Mouse (Mus musculus): ENCODE results near the gene C87436.

Gene C87436

GRCm38 (mm10) chr6:86438272-86439118 lies at the start of gene C87436:
C87436 (plus strand) TSS chr6:86438374.
- DNase-seq (ENCODE audit: low read depth, low spot score) = peak; percentile 97

- no peak for DNase-seq (ENCODE audit: low read depth, low spot score)
Measured at GRCm38 (mm10) chr6:86388461-86388860, 49.7 kb upstream of the C87436 start.

DNA sequence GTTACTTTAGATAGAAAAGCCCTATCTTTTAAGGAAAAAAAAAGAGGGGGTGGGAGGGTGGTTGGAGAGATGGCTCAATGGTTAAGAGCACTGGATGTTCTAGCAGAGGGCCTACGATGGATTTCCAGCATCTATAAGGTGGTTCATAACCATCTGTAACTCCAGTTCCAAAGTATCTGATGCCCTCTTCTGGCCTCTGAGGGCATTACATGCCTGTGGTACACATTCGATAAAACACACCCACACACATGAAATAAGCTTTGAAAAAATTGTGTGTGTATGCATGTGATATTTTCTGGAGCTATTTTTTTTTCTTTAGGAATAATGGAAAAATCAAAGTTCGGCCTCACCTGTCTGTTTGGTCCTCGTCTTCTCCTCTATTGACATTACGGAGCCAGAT lies 46.8 kb upstream of the C87436 start:
- DNase-seq (ENCODE audit: low read depth, low spot score) = peak; percentile 34

- no peak for DNase-seq (ENCODE audit: low read depth, low spot score)
Measured at GRCm38 (mm10) chr6:86393187-86393586, 45.0 kb upstream of the C87436 start.

DNA sequence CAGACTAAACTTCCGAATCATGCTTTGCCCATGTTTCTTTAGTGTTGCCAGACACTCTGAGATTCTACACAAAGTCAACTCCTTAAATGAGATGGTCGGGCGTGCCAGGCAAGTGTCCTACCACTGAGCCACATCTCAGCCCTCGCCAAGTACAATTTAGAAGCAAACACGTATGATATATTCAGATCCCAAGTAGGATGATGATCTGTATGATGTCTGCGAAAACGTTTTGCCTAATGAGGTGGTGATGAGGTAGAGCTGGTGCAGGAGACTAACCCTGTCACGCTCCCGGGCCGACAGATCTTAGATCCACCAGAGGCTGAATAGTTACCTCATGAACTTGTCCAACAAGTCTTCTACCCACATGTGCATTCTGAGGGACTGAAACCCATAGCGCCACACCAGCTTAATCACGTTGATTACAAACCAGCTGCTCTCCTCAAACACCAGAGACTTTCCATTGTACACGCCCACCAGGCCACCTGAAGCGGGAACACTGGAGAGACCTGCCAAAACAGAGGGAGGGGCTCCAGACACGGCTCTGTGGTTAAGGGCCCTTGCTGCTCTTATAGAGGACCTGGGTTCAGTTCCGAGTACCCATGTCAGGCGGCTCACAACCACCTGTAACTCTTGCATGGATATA lies 44.0 kb upstream of the C87436 start:
- DNase-seq (ENCODE audit: low read depth, low spot score) = no peak

DNA sequence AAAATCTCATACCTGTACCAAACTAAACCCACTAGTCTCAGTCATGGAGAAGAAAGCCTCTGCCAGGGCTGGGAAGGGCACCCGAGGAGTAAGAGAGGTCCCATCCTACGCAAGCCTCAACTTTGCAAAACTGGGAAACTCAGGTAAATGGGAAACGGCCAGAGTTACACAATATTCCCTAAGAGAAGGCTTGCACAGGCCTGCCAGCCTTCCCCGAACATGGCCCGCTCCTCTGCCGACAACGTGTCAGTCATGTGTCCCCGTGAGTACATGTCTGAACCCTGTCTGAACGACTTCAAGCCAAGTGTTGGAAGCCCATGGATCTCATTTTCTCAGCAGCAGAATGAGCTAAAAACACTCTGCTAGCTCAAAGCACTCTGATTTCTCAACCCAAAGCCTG lies 43.2 kb upstream of the C87436 start:
- DNase-seq (ENCODE audit: low read depth, low spot score) = no peak

DNA sequence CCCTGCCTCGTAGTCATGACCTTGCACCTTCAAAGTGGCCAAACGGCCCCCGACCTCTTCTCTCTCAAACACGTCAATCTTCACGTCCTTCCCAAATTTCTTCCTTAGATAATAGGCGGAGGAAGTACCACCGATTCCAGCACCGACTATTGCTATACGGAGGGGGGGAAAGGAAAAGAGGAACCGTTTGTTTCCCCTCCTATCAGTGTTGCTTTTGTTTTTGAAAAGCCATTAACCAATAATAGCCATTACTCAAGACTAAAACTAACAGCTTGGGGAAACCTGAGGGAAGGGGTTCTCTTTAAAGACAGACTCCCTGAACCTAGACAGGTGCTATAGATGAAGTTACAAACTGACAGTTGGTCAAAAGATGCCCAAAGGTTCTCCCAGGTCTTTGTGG lies 42.2 kb upstream of the C87436 start:
- no peak for DNase-seq (ENCODE audit: low read depth, low spot score)

DNA sequence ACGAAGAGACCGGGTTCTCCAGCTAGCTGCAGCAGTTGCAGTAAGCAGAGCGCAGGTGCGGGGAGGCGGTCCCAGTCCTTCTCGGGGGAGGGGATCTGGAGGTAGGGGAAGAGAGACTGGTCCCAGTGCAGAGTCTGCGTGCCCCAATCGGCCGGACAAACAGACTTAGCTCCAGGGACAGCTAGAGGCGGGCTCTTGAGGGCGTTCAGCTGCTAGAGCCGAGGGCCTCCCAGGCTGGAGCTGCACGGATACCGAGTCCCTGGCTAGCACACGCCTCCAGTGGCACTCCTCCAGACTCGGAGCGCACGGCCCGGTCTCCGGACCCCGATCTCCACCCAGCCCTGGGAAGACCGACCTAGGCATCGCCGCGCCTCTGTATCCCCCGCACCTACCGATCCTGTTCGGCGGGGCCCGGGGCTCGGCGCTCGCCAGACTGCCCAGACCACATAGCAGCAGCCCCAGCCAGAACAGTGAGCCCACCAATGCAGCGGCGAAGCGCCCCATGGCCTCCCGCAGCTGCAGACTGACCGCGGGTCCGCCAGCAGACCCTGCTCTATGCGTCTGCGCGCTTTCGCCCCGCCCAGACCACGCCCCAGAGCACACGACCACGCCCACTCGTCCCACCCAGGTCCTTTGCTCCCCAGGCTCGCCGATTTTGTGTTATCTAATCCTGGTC lies 41.5 kb upstream of the C87436 start, which contains the start of gene Pcyox1:
TSS of gene Pcyox1 (minus strand) at position 574 of the 676 bp plus-strand sequence.
- peak; percentile 78 for DNase-seq (ENCODE audit: low read depth, low spot score)

- no peak for DNase-seq (ENCODE audit: low read depth, low spot score)
Measured at GRCm38 (mm10) chr6:86397257-86397980, 40.8 kb upstream of the C87436 start.

GRCm38 (mm10) chr6:86398986-86399385 lies 39.2 kb upstream of the C87436 start:
- DNase-seq (ENCODE audit: low read depth, low spot score) = no peak

DNA sequence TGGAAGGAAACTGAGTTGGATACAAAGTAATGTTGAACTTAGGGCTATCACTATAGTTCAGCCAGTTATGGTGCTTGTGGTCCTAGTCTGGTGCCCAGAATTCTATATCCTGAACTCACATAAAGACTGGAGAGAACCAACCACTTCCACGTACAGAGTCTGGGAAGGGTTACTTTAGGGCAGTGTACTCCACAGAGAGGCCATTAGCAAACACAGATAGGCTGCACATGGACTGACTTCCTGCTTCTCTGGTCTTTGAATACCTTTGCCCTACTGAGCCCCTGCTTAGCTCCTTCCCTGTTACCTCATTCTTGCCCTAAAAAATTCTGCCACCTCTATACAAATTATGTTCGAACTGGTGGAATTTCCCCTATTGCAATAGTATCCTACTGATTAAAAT lies 38.2 kb upstream of the C87436 start:
- DNase-seq (ENCODE audit: low read depth, low spot score) = no peak

DNA sequence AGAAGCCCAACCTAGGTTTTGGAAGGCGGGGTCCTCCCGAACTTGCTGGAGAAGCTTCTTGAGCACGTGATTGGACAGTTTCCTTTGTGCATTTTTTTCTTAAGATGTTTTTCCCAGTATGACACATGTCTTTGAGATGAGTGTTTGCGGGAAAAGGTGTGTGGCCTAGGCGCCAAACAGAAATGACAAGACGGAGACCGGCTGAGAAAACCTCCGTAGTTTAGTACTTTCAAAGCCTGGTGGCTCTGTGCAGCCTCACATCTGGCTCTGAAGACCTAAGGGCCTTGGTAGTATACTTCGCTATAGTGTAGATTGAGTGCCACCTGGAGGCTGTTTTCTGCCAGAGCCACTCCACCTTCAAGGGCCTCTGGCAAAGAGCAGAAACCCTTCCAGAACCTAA lies 37.2 kb upstream of the C87436 start:
- DNase-seq (ENCODE audit: low read depth, low spot score) = peak; percentile 86

DNA sequence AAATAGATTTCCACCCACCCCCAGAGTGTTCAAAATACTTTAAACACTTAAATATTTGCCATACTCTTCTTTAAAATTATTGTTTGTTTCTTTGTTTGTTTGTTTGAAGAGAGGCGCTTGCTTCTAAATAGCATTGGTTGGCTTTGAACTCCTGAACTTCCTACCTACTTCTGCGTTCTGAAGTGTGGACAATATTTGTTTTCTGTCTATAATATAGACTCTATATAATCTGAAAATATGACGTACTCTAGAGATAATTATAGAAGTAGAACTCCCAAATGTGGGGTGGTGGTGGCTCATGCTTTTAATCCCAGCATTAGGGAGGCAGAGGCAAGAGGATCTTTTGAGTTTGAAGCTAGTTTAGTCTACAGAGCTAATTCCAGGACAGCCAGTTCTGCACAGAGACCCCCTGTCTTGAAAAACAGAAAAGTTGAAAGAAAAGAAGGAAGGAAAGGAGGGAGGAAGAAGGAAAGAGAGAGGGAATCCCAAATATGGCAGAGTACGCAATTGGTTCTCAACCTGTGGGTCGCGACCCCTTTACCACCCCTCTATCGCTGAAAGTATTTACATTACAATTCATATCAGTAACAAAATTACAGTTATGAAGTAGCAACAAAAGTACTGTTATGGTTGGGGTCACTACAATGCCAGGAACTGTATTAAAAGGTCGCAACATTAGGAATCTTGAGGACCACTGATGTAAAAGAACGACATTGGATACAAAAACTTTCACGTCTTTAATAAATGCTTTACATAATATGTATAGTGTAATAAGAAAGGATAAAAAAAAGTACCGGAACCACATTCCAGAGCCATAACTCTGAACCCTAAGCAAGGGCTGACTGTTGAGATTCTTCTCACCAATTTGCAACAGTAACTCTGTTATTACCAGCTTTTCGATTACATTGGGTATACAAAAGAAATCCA lies 35.2 kb upstream of the C87436 start:
- no peak for DNase-seq (ENCODE audit: low read depth, low spot score)

DNA sequence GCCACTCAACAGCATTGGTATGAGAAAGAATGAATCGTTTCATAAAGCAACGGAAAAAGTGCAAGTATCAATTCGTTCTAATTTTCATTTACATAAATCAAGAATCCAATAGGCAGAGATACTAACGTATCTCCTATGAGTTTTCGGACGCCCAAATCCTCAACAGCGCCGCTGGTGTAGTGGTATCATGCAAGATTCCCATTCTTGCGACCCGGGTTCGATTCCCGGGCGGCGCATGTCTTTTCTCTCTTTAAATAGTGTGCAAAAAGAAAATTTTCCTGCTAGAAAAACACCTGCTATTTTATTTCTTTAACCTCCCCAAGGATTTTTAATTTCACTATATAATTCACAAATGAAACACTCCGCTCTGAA lies 34.5 kb upstream of the C87436 start:
- no peak for DNase-seq (ENCODE audit: low read depth, low spot score)

- peak; percentile 98 for DNase-seq (ENCODE audit: low read depth, low spot score)
Measured at GRCm38 (mm10) chr6:86404100-86404861, 33.9 kb upstream of the C87436 start, which contains the start of gene Tia1. Tia1 (plus strand) TSS chr6:86404219.

DNA sequence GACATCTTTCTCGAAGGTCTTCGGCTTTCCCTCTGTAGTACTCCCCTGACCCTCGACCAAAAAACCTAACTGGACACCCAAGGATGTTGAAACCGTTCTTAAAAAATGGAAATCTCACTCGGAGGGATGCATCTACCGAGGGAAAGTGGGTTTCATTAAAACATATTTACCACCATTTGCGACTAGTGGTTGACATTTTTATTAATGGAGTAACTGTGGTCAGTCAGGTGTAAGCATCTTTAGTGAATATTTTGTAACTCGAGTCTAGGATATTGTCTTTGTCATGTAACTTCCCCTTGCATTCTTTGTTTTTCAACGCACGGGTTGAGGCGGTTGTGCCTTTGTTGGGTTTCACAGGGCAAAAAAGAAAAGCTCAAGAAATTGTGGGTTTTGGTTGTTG lies 33.2 kb upstream of the C87436 start:
- DNase-seq (ENCODE audit: low read depth, low spot score) = peak; percentile 21

- DNase-seq (ENCODE audit: low read depth, low spot score) = no peak
Measured at GRCm38 (mm10) chr6:86406306-86406705, 31.9 kb upstream of the C87436 start.

DNA sequence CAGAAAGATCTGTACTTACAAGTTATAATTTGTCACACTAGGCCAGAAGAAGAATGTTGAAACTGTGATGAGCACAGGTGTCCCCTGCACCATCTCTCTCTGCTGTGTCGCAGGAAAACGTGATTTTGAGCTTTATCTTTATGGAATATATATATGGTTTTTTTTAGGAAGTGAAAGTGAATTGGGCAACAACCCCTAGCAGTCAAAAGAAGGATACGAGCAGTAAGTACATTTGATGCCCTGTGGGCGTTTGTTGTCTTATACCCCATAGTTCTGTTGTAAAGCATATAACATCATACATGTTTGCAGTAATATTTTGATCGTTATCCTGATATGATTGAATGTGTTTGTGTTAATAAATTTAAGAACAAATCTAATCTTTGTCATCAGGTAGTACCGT lies 19.5 kb upstream of the C87436 start:
- DNase-seq (ENCODE audit: low read depth, low spot score) = no peak

GRCm38 (mm10) chr6:86419239-86419638 lies 18.9 kb upstream of the C87436 start:
- DNase-seq (ENCODE audit: low read depth, low spot score) = no peak

- peak; percentile 38 for DNase-seq (ENCODE audit: low read depth, low spot score)
Measured at GRCm38 (mm10) chr6:86420491-86420890, 17.7 kb upstream of the C87436 start.
